In genomic region chr2:162973637-162974036, GRCm38 (mm10) we compare ENCODE assay signal across 10 mouse cellular contexts. TPM values are rescaled to one million over a fixed set of nuclear protein-coding genes. Genes with fewer than 3 reads are reported as not detected.
DNase-seq lines count a peak whose midpoint lies in the region; ATAC-seq lines count a peak whose summit lies in the region.
"Had no signal": no experiment of that assay in that cellular context is flagged by ENCODE, and none has a peak within 500 bp of the region (broad histone marks: within the 10 kb centered on the region; RNA-seq: fewer than 3 reads in every experiment).

No protein-coding gene starts in this region.

- H3K9me3 ChIP-seq in forebrain, embryonic 16.5 days (ENCODE audit: control insufficient read depth, low read length): no peaks in the 10 kb centered on the region
- H3K9me3 ChIP-seq in forebrain, embryonic 11.5 days (ENCODE audit: control insufficient read depth, low read length): no peaks in the 10 kb centered on the region
- no peaks in the 10 kb centered on the region for H3K9me3 ChIP-seq in neural tube, embryonic 15.5 days (replicated peaks)
- H3K9me3 ChIP-seq in hindbrain, embryonic 12.5 days (replicated peaks): no peaks in the 10 kb centered on the region
- H3K9me3 ChIP-seq in stomach, embryonic 15.5 days: no peaks in the 10 kb centered on the region

- no peaks in the 10 kb centered on the region for H3K27me3 ChIP-seq in forebrain, embryonic 16.5 days (replicated peaks; ENCODE audit: control insufficient read depth, insufficient read depth, low read length)
- no peaks in the 10 kb centered on the region for H3K27me3 ChIP-seq in forebrain, embryonic 11.5 days (ENCODE audit: control insufficient read depth, insufficient read depth, low read length)
- H3K27me3 ChIP-seq in neural tube, embryonic 15.5 days (replicated peaks): 0 out of 2 replicates have a peak, but pooled peaks cover 3% of the 10 kb centered on the region
- H3K27me3 ChIP-seq in hindbrain, embryonic 12.5 days: no peaks in the 10 kb centered on the region
- H3K27me3 ChIP-seq in stomach, embryonic 15.5 days (replicated peaks): no peaks in the 10 kb centered on the region

- peaks cover 21% of the 10 kb centered on the region for H3K4me1 ChIP-seq in forebrain, embryonic 16.5 days (replicated peaks; ENCODE audit: control insufficient read depth, insufficient read depth, low read length)
- H3K4me1 ChIP-seq in forebrain, embryonic 11.5 days (replicated peaks; ENCODE audit: control insufficient read depth, insufficient read depth, low read length): no peaks in the 10 kb centered on the region
- peaks cover 16% of the 10 kb centered on the region for H3K4me1 ChIP-seq in neural tube, embryonic 15.5 days
- H3K4me1 ChIP-seq in hindbrain, embryonic 12.5 days: peaks cover 26% of the 10 kb centered on the region
- peaks cover 7% of the 10 kb centered on the region for H3K4me1 ChIP-seq in stomach, embryonic 15.5 days

- no peak overlapping the region for H3K4me3 ChIP-seq in forebrain, embryonic 16.5 days (replicated peaks; ENCODE audit: low read length)
- no peak overlapping the region for H3K4me3 ChIP-seq in forebrain, embryonic 11.5 days (ENCODE audit: low read depth, low read length)
- H3K4me3 ChIP-seq in neural tube, embryonic 15.5 days (replicated peaks): no peak overlapping the region
- H3K4me3 ChIP-seq in hindbrain, embryonic 12.5 days: no peak overlapping the region
- no peak overlapping the region for H3K4me3 ChIP-seq in stomach, embryonic 15.5 days (replicated peaks)
- H3K4me3 ChIP-seq: erythroblast, embryonic 14.5 days had no signal

- WGBS in forebrain, embryonic 16.5 days: 9% methylated on average over 11 of the region's 11 CpGs
- 36% methylated on average over 11 of the region's 11 CpGs for WGBS in forebrain, embryonic 11.5 days
- WGBS in neural tube, embryonic 15.5 days: 19% methylated on average over 11 of the region's 11 CpGs
- 17% methylated on average over 11 of the region's 11 CpGs for WGBS in hindbrain, embryonic 12.5 days
- WGBS in stomach, embryonic 15.5 days: 13% methylated on average over 11 of the region's 11 CpGs

- H3K9ac ChIP-seq in forebrain, embryonic 16.5 days (replicated peaks; ENCODE audit: low read depth, low read length): no peak overlapping the region
- no peak overlapping the region for H3K9ac ChIP-seq in forebrain, embryonic 11.5 days (ENCODE audit: low read length)
- no peak overlapping the region for H3K9ac ChIP-seq in neural tube, embryonic 15.5 days (replicated peaks)
- no peak overlapping the region for H3K9ac ChIP-seq in hindbrain, embryonic 12.5 days
- H3K9ac ChIP-seq in stomach, embryonic 15.5 days: no peak overlapping the region

- ATAC-seq in forebrain, embryonic 16.5 days: peak; percentile 47; the same call in 1 of the 2 replicates
- ATAC-seq in forebrain, embryonic 11.5 days (replicated peaks; ENCODE audit: low FRiP score): no peak
- no peak for ATAC-seq in neural tube, embryonic 15.5 days (ENCODE audit: low FRiP score)
- peak; percentile 58; the same call in 1 of the 2 replicates for ATAC-seq in hindbrain, embryonic 12.5 days (ENCODE audit: low FRiP score)
- 0 out of 2 replicates have a peak, but pooled peaks have one; percentile 19 for ATAC-seq in stomach, embryonic 15.5 days (ENCODE audit: insufficient read depth, low FRiP score, low read depth)

- no peak for DNase-seq in forebrain, embryonic 11.5 days (ENCODE audit: low spot score)
- peak; percentile 29 for DNase-seq in neural tube, embryonic 10.5 days (ENCODE audit: extremely low spot score, low spot score)
- DNase-seq in cerebellum, adult 11-12 months: no peak
- no peak for DNase-seq in heart, adult 18-20 months
- DNase-seq: left cerebral cortex, postnatal 4 days had no signal

- H3K27ac ChIP-seq in forebrain, embryonic 16.5 days (ENCODE audit: low read length): no peak overlapping the region
- no peak overlapping the region for H3K27ac ChIP-seq in forebrain, embryonic 11.5 days (ENCODE audit: low read depth, low read length)
- no peak overlapping the region for H3K27ac ChIP-seq in neural tube, embryonic 15.5 days (replicated peaks)
- no peak overlapping the region for H3K27ac ChIP-seq in hindbrain, embryonic 12.5 days
- H3K27ac ChIP-seq in stomach, embryonic 15.5 days: no peak overlapping the region

- no peaks in the 10 kb centered on the region for H3K36me3 ChIP-seq in forebrain, embryonic 16.5 days (ENCODE audit: control insufficient read depth, insufficient read depth)
- no peaks in the 10 kb centered on the region for H3K36me3 ChIP-seq in forebrain, embryonic 11.5 days (ENCODE audit: control insufficient read depth, insufficient read depth, low read length)
- H3K36me3 ChIP-seq in neural tube, embryonic 15.5 days: no peaks in the 10 kb centered on the region
- H3K36me3 ChIP-seq in hindbrain, embryonic 12.5 days: no peaks in the 10 kb centered on the region
- no peaks in the 10 kb centered on the region for H3K36me3 ChIP-seq in stomach, embryonic 15.5 days

- no peak overlapping the region for H3K4me2 ChIP-seq in forebrain, embryonic 16.5 days (ENCODE audit: low read length)
- H3K4me2 ChIP-seq in forebrain, embryonic 11.5 days (ENCODE audit: low read depth, low read length, severe bottlenecking): no peak overlapping the region
- no peak overlapping the region for H3K4me2 ChIP-seq in neural tube, embryonic 15.5 days
- H3K4me2 ChIP-seq in hindbrain, embryonic 12.5 days (replicated peaks): peak overlapping the region; percentile 3; the same call in 1 of the 2 replicates
- no peak overlapping the region for H3K4me2 ChIP-seq in stomach, embryonic 15.5 days

RNA-seq across cellular contexts. Expression of gene Sgk2, which starts 13.5 kb away (rescaled TPM):
- polyA plus RNA-seq in forebrain, embryonic 16.5 days (2015; fragmentation: Nextera tagmentation; extraction: Ambion mirVana): not detected in 2 replicates
- not detected in 2 replicates for polyA plus RNA-seq in forebrain, embryonic 11.5 days (2014; fragmentation: Nextera tagmentation; extraction: Ambion mirVana)
- 0.13 and 0.15 TPM in 2 replicates for polyA plus RNA-seq in neural tube, embryonic 15.5 days (2015; fragmentation: Nextera tagmentation; extraction: Ambion mirVana)
- polyA plus RNA-seq in hindbrain, embryonic 12.5 days (2016; fragmentation: Nextera tagmentation; extraction: Ambion mirVana): not detected in 2 replicates
- 1.2 and 1.4 TPM in 2 replicates for polyA plus RNA-seq in stomach, embryonic 15.5 days (2015; fragmentation: Nextera tagmentation; extraction: Ambion mirVana)
- not detected for total RNA-seq in heart, adult 18-20 months (2021)
- total RNA-seq: left cerebral cortex, postnatal 4 days had no signal
- polyA plus RNA-seq: erythroblast, embryonic 14.5 days had no signal

RNA-seq across cellular contexts. Expression of gene L3mbtl1, which starts 30.4 kb away (rescaled TPM):
- polyA plus RNA-seq in forebrain, embryonic 16.5 days (2015; fragmentation: Nextera tagmentation; extraction: Ambion mirVana): 0.96 and 2.1 TPM in 2 replicates
- 0.16 and 0.21 TPM in 2 replicates for polyA plus RNA-seq in forebrain, embryonic 11.5 days (2014; fragmentation: Nextera tagmentation; extraction: Ambion mirVana)
- polyA plus RNA-seq in neural tube, embryonic 15.5 days (2015; fragmentation: Nextera tagmentation; extraction: Ambion mirVana): 3.6 and 6.0 TPM in 2 replicates
- 0.20 and 0.41 TPM in 2 replicates for polyA plus RNA-seq in hindbrain, embryonic 12.5 days (2016; fragmentation: Nextera tagmentation; extraction: Ambion mirVana)
- 0.18 and 0.19 TPM in 2 replicates for polyA plus RNA-seq in stomach, embryonic 15.5 days (2015; fragmentation: Nextera tagmentation; extraction: Ambion mirVana)
- not detected for total RNA-seq in heart, adult 18-20 months (2021)
- polyA plus RNA-seq: erythroblast, embryonic 14.5 days had no signal

RNA-seq across cellular contexts. Expression of gene Srsf6, which starts 42.3 kb away (rescaled TPM):
- polyA plus RNA-seq in forebrain, embryonic 16.5 days (2015; fragmentation: Nextera tagmentation; extraction: Ambion mirVana): 155 and 168 TPM in 2 replicates
- polyA plus RNA-seq in forebrain, embryonic 11.5 days (2014; fragmentation: Nextera tagmentation; extraction: Ambion mirVana): 297 and 311 TPM in 2 replicates
- 125 and 133 TPM in 2 replicates for polyA plus RNA-seq in neural tube, embryonic 15.5 days (2015; fragmentation: Nextera tagmentation; extraction: Ambion mirVana)
- polyA plus RNA-seq in hindbrain, embryonic 12.5 days (2016; fragmentation: Nextera tagmentation; extraction: Ambion mirVana): 223 and 252 TPM in 2 replicates
- polyA plus RNA-seq in stomach, embryonic 15.5 days (2015; fragmentation: Nextera tagmentation; extraction: Ambion mirVana): 170 and 191 TPM in 2 replicates
- total RNA-seq in heart, adult 18-20 months (2021): 10 to 100 TPM; 61.5 to 68.1 TPM

RNA-seq across cellular contexts. Expression of gene Ift52, which starts 43.5 kb away (rescaled TPM):
- 38.0 and 38.1 TPM in 2 replicates for polyA plus RNA-seq in forebrain, embryonic 16.5 days (2015; fragmentation: Nextera tagmentation; extraction: Ambion mirVana)
- polyA plus RNA-seq in forebrain, embryonic 11.5 days (2014; fragmentation: Nextera tagmentation; extraction: Ambion mirVana): 52.7 and 58.7 TPM in 2 replicates
- 32.7 and 37.9 TPM in 2 replicates for polyA plus RNA-seq in neural tube, embryonic 15.5 days (2015; fragmentation: Nextera tagmentation; extraction: Ambion mirVana)
- polyA plus RNA-seq in hindbrain, embryonic 12.5 days (2016; fragmentation: Nextera tagmentation; extraction: Ambion mirVana): 48.9 and 52.7 TPM in 2 replicates
- 43.2 and 45.5 TPM in 2 replicates for polyA plus RNA-seq in stomach, embryonic 15.5 days (2015; fragmentation: Nextera tagmentation; extraction: Ambion mirVana)
- 10 to 100 TPM; 21.4 to 23.4 TPM for total RNA-seq in heart, adult 18-20 months (2021)

Comparison
In these comparisons a context has a peak if more than half of its experiments do, and no peak if none do; other contexts are left out.
1. ATAC-seq: peak in forebrain, embryonic 16.5 days (single experiment), hindbrain, embryonic 12.5 days (single experiment) and stomach, embryonic 15.5 days (single experiment); none in forebrain, embryonic 11.5 days (single experiment) and neural tube, embryonic 15.5 days (single experiment).